Mouse (Mus musculus) lung, postnatal 0 days (tissue): ENCODE measurements around the gene Grm4.

Experiments
- CTCF ChIP-seq: IDR thresholded peaks from 2 replicates; pipeline ENCODE4 v1.5.1; 2016; ENCODE audit warnings: antibody characterized with exemption, mild to moderate bottlenecking
- EP300 ChIP-seq: IDR thresholded peaks from 2 replicates; pipeline ENCODE4 v1.6.1; 2016; ENCODE audit warnings: antibody characterized with exemption, mild to moderate bottlenecking, control low read depth

GRCm38 (mm10) chr17:27502288-27502687 is 18.9 kb downstream of the Grm4 start:
- TF ChIP-seq CTCF = no peak
- no peak for TF ChIP-seq EP300
